Mouse (Mus musculus) forebrain, embryonic 13.5 days (tissue): Measurements from ENCODE around the gene Spg21. TPM values are rescaled to one million over a fixed set of nuclear protein-coding genes. Genes with fewer than 3 reads are reported as not detected.

ENCODE experiments used
- polyA plus RNA-seq: library from polyadenylated mRNA; unstranded; fragments of >200 nt; fragmentation: Nextera tagmentation; extraction: Ambion mirVana; gene quantifications from 2 replicates; pipeline ENCODE4 v1.2.1, GENCODE M21; 2015

Gene Spg21
- polyA plus RNA-seq, 1 experiment from 2014 or later: 134 TPM

Other genes starting within 250 kb of the Spg21 start
- gene Cilp, start 195.8 kb upstream of the Spg21 start, polyA plus RNA-seq: 0.28 and 0.64 TPM in 2 replicates
- gene Clpx, start 166.7 kb upstream of the Spg21 start, polyA plus RNA-seq: 44.4 and 44.5 TPM in 2 replicates
- 8.3 and 8.5 TPM in 2 replicates for gene Pdcd7, start 114.8 kb upstream of the Spg21 start, polyA plus RNA-seq
- 0.30 and 0.58 TPM in 2 replicates for gene Ubap1l, start 99.9 kb upstream of the Spg21 start, polyA plus RNA-seq
- gene Kbtbd13, start 69.3 kb upstream of the Spg21 start, polyA plus RNA-seq: 0.50 and 0.70 TPM in 2 replicates
- gene Rasl12, start 62.4 kb upstream of the Spg21 start, polyA plus RNA-seq: 6.3 and 6.5 TPM in 2 replicates
- gene Slc51b, start 38.0 kb upstream of the Spg21 start, polyA plus RNA-seq: not detected in 2 replicates
- 20.9 and 21.2 TPM in 2 replicates for gene Mtfmt, start 25.2 kb upstream of the Spg21 start, polyA plus RNA-seq
- 0.14 TPM in 1 of 2 replicates, not detected in the other for gene Ankdd1a, start 59.2 kb downstream of the Spg21 start, polyA plus RNA-seq
- 4.9 and 5.5 TPM in 2 replicates for gene Plekho2, start 119.1 kb downstream of the Spg21 start, polyA plus RNA-seq
- 21.2 and 21.5 TPM in 2 replicates for gene Pif1, start 126.2 kb downstream of the Spg21 start, polyA plus RNA-seq
- 4.2 and 6.5 TPM in 2 replicates for gene Rbpms2, start 168.7 kb downstream of the Spg21 start, polyA plus RNA-seq
- gene Oaz2, start 207.1 kb downstream of the Spg21 start, polyA plus RNA-seq: 273 and 289 TPM in 2 replicates